Mouse (Mus musculus) limb, embryonic 11.5 days (tissue): ENCODE data around the gene Nap1l4. TPM values are rescaled to one million over a fixed set of nuclear protein-coding genes. Genes with fewer than 3 reads are reported as not detected.
A peak's percentile ranks its signal among the peaks of the same experiment; 100 is the strongest.

Source experiments
- ATAC-seq: fragments of 200-750 bp; cut with Nextera tagmentation; 2 replicates; pipeline ENCODE4 v1.8.0; 2017; ENCODE audit warnings: low read depth; ENCODE audit not compliant: insufficient number of reproducible peaks, low FRiP score, low TSS enrichment
- DNase-seq: peaks from one replicate; pipeline ENCODE4 v3.0.0-alpha.2; 2015; ENCODE audit warnings: low spot score
- H3K27ac ChIP-seq: fragments of 300-500 bp; sonication (generic); replicated peaks from 2 replicates; pipeline ENCODE4 v1.5.1; 2014; ENCODE audit warnings: low read depth, mild to moderate bottlenecking, low read length
- H3K27me3 ChIP-seq: fragments of 300-500 bp; sonication (generic); 2 replicates; pipeline ENCODE4 v1.6.1; 2014; ENCODE audit warnings: mild to moderate bottlenecking, low read length, mixed read lengths; ENCODE audit not compliant: control insufficient read depth, insufficient read depth
- H3K36me3 ChIP-seq: fragments of 300-500 bp; sonication (generic); 2 replicates; pipeline ENCODE4 v1.6.1; 2014; ENCODE audit warnings: mild to moderate bottlenecking, low read length, moderate library complexity, mixed read lengths; ENCODE audit not compliant: control insufficient read depth, insufficient read depth
- H3K4me1 ChIP-seq: fragments of 300-500 bp; sonication (generic); 2 replicates; pipeline ENCODE4 v1.6.1; 2014; ENCODE audit warnings: low read length, mixed read lengths; ENCODE audit not compliant: control insufficient read depth, insufficient read depth
- H3K4me2 ChIP-seq: fragments of 300-500 bp; sonication (generic); 2 replicates; pipeline ENCODE4 v1.6.1; 2014; ENCODE audit warnings: low read depth, mild to moderate bottlenecking, moderate library complexity; ENCODE audit not compliant: severe bottlenecking
- H3K4me3 ChIP-seq: fragments of 300-500 bp; sonication (generic); 2 replicates; pipeline ENCODE4 v1.5.1; 2014; ENCODE audit warnings: low read depth, low read length
- H3K9ac ChIP-seq: fragments of 300-500 bp; sonication (generic); 2 replicates; pipeline ENCODE4 v1.6.1; 2014; ENCODE audit warnings: mild to moderate bottlenecking, low read length
- H3K9me3 ChIP-seq: fragments of 300-500 bp; sonication (generic); 2 replicates; pipeline ENCODE4 v1.6.1; 2016; ENCODE audit warnings: low read length; ENCODE audit not compliant: control insufficient read depth
- WGBS: fragments of 180-500 bp; shearing (Covaris S2); extraction: QIAGEN DNeasy Blood & Tissue Kit; methylation state at CpG from one replicate; pipeline ENCODE4 v1.1.7; 2014; 5-methylcytosine and 5-hydroxymethylcytosine counted together
- polyA plus RNA-seq: library from polyadenylated mRNA; unstranded; fragments of >200 nt; fragmentation: Nextera tagmentation; extraction: Ambion mirVana; gene quantifications from 2 replicates; pipeline ENCODE4 v1.2.1, GENCODE M21; 2014

The Nap1l4 gene
- polyA plus RNA-seq, 1 experiment from 2014 or later: 194 TPM

DNA sequence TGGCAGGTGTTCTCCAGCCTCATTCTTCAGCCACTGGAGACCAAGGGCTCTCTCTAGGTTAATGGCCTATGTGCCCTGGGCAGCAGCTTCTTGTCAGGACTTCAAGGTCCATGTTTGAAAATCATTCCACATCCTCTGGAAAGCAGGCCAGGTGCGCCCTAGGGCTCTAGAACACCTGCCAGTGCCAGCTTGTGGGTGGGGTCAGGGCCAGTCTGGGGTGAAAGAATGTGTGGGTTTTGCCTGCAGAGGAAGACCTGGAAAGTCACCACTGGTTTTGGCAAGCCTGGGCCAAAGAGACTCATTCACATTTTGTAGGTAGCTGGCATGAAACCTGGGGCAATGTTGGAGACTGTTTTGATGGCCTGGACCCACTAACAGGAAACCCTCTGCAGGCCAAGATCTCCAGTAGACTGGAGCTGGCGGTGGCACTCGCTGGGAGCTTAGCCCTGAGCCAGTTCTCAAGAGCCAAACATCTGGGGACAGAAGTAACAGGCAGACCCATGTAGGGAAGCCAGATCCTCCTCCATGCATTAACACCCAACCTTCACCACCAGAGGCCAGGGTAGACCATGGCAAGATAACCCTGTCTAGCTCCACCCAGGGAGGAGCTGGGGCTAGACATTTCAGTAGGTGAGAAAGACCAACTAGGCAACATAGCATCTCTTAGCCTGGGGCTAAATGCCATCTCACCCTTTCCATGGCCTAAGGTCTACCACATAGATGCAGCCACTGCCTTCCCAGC is 38.1 kb downstream of the Nap1l4 start:
- Histone ChIP-seq H3K4me3 (no peak overlapping the region), H3K9me3 (no peaks in the 10 kb centered on the region), H3K4me1 (no peaks in the 10 kb centered on the region), H3K27ac (no peak overlapping the region), H3K36me3 (peaks cover 17% of the 10 kb centered on the region), H3K27me3 (no peaks in the 10 kb centered on the region), H3K9ac (no peak overlapping the region), H3K4me2 (no peak overlapping the region)
- no peak for DNase-seq
- WGBS: 89% methylated on average over 3 of the region's 3 CpGs
- no peak for ATAC-seq

DNA sequence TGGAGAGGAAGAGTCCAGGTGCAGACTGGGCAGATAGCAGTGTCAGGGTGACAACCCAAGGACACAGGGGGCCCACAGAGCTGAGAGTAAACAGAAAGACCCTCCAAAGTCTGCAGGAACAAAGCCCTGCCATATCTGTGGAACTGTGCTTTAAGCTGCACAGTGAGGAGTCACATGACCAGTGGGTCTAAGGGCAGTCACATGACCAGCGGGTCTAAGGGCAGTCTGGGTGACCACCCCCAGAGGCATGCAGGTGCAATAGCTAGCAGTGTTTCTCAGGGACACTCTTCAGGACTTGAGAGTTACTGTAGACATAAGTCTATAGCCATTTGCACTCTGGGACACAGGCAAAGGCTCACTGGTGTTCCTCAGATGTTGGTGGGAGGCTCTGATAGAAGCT is 39.3 kb downstream of the Nap1l4 start:
- Histone ChIP-seq H3K4me3 (no peak overlapping the region), H3K4me2 (no peak overlapping the region), H3K27me3 (no peaks in the 10 kb centered on the region), H3K4me1 (no peaks in the 10 kb centered on the region), H3K9me3 (no peaks in the 10 kb centered on the region), H3K9ac (no peak overlapping the region), H3K36me3 (peaks cover 6% of the 10 kb centered on the region), H3K27ac (no peak overlapping the region)
- DNase-seq: no peak
- ATAC-seq: no peak
- WGBS: 78% methylated on average over 1 of the region's 1 CpGs

DNA sequence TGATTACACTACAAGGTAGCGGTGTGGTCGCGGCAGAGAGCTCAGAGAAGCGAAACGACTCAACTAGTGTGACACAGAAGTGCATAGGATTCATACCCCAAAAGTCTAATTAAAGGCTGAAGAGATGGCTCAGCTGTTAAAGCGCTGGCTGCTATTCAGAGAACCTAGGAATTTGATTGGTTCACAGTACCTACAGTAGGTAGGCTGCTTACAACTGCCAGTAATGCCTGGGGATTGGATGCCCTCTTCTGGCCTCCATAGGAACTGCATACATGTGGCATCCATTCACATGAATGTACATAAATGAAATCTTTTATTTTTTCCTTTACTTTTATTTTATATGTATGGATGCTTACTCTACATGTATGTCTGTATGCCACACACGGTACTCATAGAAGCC is 42.2 kb downstream of the Nap1l4 start:
- DNase-seq (peak; percentile 69), ATAC-seq (no peak)
- Histone ChIP-seq H3K4me1 (peaks cover 4% of the 10 kb centered on the region), H3K36me3 (no peaks in the 10 kb centered on the region), H3K27ac (no peak overlapping the region), H3K4me3 (no peak overlapping the region), H3K9ac (no peak overlapping the region), H3K4me2 (no peak overlapping the region), H3K9me3 (no peaks in the 10 kb centered on the region), H3K27me3 (peaks cover 21% of the 10 kb centered on the region)
- 37% methylated on average over 7 of the region's 7 CpGs for WGBS

DNA sequence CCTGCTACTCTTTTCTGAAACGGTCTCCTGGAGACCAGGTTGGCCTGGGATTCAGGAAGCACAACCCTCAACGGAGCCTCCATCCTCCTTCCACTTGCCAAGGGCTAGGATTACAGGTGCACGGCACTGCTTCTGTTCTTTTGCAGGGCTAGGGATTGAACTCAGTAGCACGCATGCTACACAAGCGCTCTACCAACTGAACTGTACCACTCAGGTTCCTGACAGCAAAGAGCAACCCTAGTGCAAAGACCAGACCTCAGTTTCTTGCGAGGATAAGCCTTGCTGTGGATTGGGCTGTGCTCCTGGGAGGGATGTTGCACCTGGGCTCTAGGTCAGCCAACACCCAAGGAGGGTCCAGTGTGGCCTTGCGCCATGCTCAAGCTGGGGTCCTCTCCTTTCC is 42.6 kb downstream of the Nap1l4 start:
- no peaks in the 10 kb centered on the region for H3K36me3 ChIP-seq
- H3K27ac ChIP-seq: no peak overlapping the region
- DNase-seq: no peak
- peaks cover 6% of the 10 kb centered on the region for H3K4me1 ChIP-seq
- H3K27me3 ChIP-seq: peaks cover 23% of the 10 kb centered on the region
- WGBS: 68% methylated on average over 7 of the region's 7 CpGs
- H3K9ac ChIP-seq: no peak overlapping the region
- H3K9me3 ChIP-seq: no peaks in the 10 kb centered on the region
- H3K4me3 ChIP-seq: no peak overlapping the region
- no peak for ATAC-seq
- no peak overlapping the region for H3K4me2 ChIP-seq

DNA sequence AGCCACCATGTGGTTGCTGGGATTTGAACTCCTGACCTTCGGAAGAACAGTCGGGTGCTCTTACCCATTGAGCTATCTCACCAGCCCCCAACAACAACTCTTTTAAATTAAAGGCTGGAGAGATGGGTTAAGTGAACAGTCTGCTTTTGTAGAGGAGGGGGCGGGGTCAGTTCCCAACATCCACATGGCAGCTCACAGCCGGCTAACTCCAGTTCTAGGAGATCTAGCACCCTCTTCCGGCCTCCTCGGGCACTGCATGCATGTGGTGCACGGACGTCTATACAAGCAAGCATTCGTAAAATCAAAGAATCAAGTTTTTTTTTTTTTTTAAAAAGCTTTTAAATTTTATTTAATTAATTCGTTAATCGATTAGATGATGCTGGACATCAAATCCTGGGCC is 43.1 kb downstream of the Nap1l4 start:
- no peak overlapping the region for H3K9ac ChIP-seq
- H3K4me1 ChIP-seq: peaks cover 6% of the 10 kb centered on the region
- no peak overlapping the region for H3K27ac ChIP-seq
- H3K4me2 ChIP-seq: no peak overlapping the region
- peaks cover 27% of the 10 kb centered on the region for H3K27me3 ChIP-seq
- DNase-seq (peak; percentile 85), ATAC-seq (no peak)
- no peaks in the 10 kb centered on the region for H3K9me3 ChIP-seq
- H3K36me3 ChIP-seq: no peaks in the 10 kb centered on the region
- 27% methylated on average over 11 of the region's 11 CpGs for WGBS
- H3K4me3 ChIP-seq: no peak overlapping the region

DNA sequence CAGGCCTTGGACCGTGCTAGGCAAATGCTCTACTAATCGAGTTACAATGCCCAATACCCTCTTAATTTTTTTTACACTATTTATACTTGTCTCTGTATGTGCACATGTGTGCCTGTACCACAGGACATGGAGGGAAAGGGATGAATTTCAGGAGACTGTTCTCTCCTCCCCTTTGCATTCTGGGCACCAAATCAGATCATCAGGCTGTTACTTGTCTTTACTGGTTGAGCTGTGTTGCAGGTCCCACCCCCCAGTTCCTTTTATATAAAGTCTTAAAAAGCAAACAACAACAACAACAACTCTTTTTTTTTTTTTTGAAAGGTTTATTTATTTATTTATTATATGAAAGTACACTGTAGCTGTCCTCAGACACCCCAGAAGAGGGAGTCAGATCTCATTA is 43.5 kb downstream of the Nap1l4 start:
- Histone ChIP-seq H3K36me3 (no peaks in the 10 kb centered on the region), H3K9ac (no peak overlapping the region), H3K4me3 (no peak overlapping the region), H3K9me3 (no peaks in the 10 kb centered on the region), H3K4me2 (no peak overlapping the region), H3K27me3 (peaks cover 31% of the 10 kb centered on the region), H3K4me1 (peaks cover 6% of the 10 kb centered on the region), H3K27ac (no peak overlapping the region)
- no peak for ATAC-seq
- no peak for DNase-seq
- WGBS: 93% methylated on average over 2 of the region's 2 CpGs

DNA sequence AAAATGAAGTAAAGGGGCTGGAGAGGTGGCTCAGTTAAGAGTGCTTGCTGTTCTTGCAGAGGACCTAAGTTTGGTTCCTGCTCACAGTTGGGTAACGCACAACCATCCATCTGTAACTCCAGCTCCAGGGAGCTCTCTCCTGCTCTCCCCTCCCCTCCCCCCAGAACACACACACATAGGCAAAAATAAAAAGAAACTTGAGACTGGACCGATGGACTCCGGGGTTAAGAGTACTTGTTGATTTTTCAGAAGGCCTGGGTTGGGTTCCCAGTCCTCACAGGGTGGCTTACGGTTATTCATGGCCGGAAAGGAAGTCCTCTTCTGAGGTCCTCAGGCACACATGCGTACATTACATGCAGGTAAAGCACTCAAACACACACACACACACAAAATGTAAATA is 45.0 kb downstream of the Nap1l4 start:
- Histone ChIP-seq H3K27ac (no peak overlapping the region), H3K9me3 (no peaks in the 10 kb centered on the region), H3K4me2 (no peak overlapping the region), H3K9ac (no peak overlapping the region), H3K27me3 (peaks cover 32% of the 10 kb centered on the region), H3K36me3 (no peaks in the 10 kb centered on the region), H3K4me3 (no peak overlapping the region), H3K4me1 (peaks cover 6% of the 10 kb centered on the region)
- ATAC-seq (no peak), DNase-seq (no peak)
- WGBS: 81% methylated on average over 6 of the region's 6 CpGs

DNA sequence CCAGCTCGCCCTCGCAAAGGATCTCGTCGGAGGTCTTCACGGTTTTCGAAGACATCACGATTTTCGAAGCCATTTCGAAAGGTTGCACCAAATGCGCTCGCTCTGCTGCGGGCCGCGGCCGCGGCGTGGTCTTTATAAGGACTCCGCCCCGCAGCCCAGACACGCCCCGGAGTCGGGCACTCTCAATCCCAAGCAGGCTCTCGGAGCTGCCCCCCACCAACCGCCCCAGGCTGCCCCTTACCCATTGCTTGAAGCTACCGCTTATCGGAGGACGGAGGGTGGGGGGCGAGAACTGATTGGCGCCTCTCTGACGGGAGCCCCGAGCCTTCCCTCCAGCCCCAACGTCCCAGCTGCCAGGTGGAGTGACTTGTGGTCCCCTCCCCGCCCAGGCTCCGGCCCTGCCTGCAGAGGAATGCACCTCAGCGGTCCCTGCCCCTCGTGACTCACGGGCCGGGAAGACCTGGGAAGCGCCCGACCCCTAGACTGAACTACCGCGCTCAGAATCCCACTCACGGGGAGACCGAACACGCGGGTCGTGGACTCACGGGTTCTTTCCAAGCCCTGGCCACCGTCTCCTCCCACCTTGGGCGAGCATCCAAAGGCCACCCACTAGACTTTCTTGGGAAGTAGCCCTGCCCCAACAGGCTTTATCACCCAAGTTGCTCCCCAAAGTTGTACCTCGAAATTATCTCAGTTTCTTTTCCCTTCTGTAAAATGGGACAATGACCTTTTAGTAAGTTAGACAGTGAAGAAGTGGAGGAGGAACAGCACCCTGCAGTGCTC is 46.3 kb downstream of the Nap1l4 start, which contains the start of gene Phlda2:
TSS of gene Phlda2 (minus strand) at position 733 of the 783 bp plus-strand sequence.
- Histone ChIP-seq H3K36me3 (no peaks in the 10 kb centered on the region), H3K4me1 (peaks cover 6% of the 10 kb centered on the region), H3K4me2 (peak within 1 kb of the TSS; percentile 56), H3K27me3 (peaks cover 32% of the 10 kb centered on the region), H3K9ac (peak within 1 kb of the TSS; percentile 5; the same call in 1 of the 2 replicates), H3K27ac (no peak within 1 kb of the TSS), H3K9me3 (no peaks in the 10 kb centered on the region), H3K4me3 (peak within 1 kb of the TSS; percentile 37)
- DNase-seq (peak; percentile 67), ATAC-seq (peak; percentile 52; the same call in 1 of the 2 replicates)
- WGBS: 4% methylated on average over 51 of the region's 51 CpGs
